Mouse (Mus musculus) heart, embryonic 14.5 days (tissue): Measurements from ENCODE around the gene Dhx58. TPM values are rescaled to one million over a fixed set of nuclear protein-coding genes. Genes with fewer than 3 reads are reported as not detected.

Experiments
- ATAC-seq: fragments of 200-750 bp; cut with Nextera tagmentation; 2 replicates; pipeline ENCODE4 v1.8.0; 2017; ENCODE audit warnings: low read depth, moderate TSS enrichment; ENCODE audit not compliant: insufficient number of reproducible peaks, insufficient read depth, low FRiP score
- H3K27ac ChIP-seq, 2 experiments: fragments of 200-500 bp in 1 of 2; fragments of 300-500 bp in 1 of 2; sonication (generic) in 1 of 2; replicated peaks in 1 of 2; 2 replicates each; pipeline ENCODE4 v1.5.1; 2012 to 2014; ENCODE audit warnings: low read depth in 2 of 2, low read length in 2 of 2, control low read depth in 1 of 2, mild to moderate bottlenecking in 1 of 2, mixed read lengths in 1 of 2; ENCODE audit not compliant: control insufficient read depth in 1 of 2, insufficient read depth in 1 of 2
- H3K27me3 ChIP-seq: fragments of 300-500 bp; sonication (generic); 2 replicates; pipeline ENCODE4 v1.6.1; 2014; ENCODE audit warnings: mild to moderate bottlenecking, low read length, control low read depth; ENCODE audit not compliant: control insufficient read depth, insufficient read depth
- H3K36me3 ChIP-seq: fragments of 300-500 bp; sonication (generic); 2 replicates; pipeline ENCODE4 v1.6.1; 2014; ENCODE audit warnings: mild to moderate bottlenecking, control low read depth, low read length, mixed read lengths; ENCODE audit not compliant: control insufficient read depth, insufficient read depth
- H3K4me1 ChIP-seq, 2 experiments: fragments of 200-500 bp in 1 of 2; fragments of 300-500 bp in 1 of 2; sonication (generic) in 1 of 2; 2 replicates each; pipeline ENCODE4 v1.6.1; 2012 to 2014; ENCODE audit warnings: low read length in 2 of 2, control low read depth in 1 of 2, mixed read lengths in 1 of 2; ENCODE audit not compliant: control insufficient read depth in 2 of 2, insufficient read depth in 2 of 2
- H3K4me2 ChIP-seq: fragments of 300-500 bp; sonication (generic); 2 replicates; pipeline ENCODE4 v1.6.1; 2014; ENCODE audit warnings: mild to moderate bottlenecking, low read length
- H3K4me3 ChIP-seq, 2 experiments: fragments of 200-500 bp in 1 of 2; fragments of 300-500 bp in 1 of 2; sonication (generic) in 1 of 2; 2 replicates each; pipeline ENCODE4 v1.5.1; 2012 to 2014; ENCODE audit warnings: low read length in 2 of 2, mild to moderate bottlenecking in 2 of 2, control low read depth in 1 of 2, low read depth in 1 of 2, moderate library complexity in 1 of 2; ENCODE audit not compliant: control insufficient read depth in 1 of 2, insufficient read depth in 1 of 2
- H3K9ac ChIP-seq: fragments of 300-500 bp; sonication (generic); 2 replicates; pipeline ENCODE4 v1.6.1; 2014; ENCODE audit warnings: mild to moderate bottlenecking, low read length
- H3K9me3 ChIP-seq: fragments of 300-500 bp; sonication (generic); 2 replicates; pipeline ENCODE4 v1.6.1; 2016; ENCODE audit warnings: low read length, control low read depth; ENCODE audit not compliant: control insufficient read depth
- WGBS: fragments of 180-500 bp; shearing (Covaris S2); extraction: QIAGEN DNeasy Blood & Tissue Kit; methylation state at CpG from one replicate; pipeline ENCODE4 v1.1.7; 2014; 5-methylcytosine and 5-hydroxymethylcytosine counted together
- polyA plus RNA-seq: library from polyadenylated mRNA; unstranded; fragments of >200 nt; fragmentation: Nextera tagmentation; extraction: Ambion mirVana; gene quantifications from 2 replicates; pipeline ENCODE4 v1.2.1, GENCODE M21; 2014

The Dhx58 gene
- polyA plus RNA-seq = 1.0 and 1.4 TPM in 2 replicates

DNA sequence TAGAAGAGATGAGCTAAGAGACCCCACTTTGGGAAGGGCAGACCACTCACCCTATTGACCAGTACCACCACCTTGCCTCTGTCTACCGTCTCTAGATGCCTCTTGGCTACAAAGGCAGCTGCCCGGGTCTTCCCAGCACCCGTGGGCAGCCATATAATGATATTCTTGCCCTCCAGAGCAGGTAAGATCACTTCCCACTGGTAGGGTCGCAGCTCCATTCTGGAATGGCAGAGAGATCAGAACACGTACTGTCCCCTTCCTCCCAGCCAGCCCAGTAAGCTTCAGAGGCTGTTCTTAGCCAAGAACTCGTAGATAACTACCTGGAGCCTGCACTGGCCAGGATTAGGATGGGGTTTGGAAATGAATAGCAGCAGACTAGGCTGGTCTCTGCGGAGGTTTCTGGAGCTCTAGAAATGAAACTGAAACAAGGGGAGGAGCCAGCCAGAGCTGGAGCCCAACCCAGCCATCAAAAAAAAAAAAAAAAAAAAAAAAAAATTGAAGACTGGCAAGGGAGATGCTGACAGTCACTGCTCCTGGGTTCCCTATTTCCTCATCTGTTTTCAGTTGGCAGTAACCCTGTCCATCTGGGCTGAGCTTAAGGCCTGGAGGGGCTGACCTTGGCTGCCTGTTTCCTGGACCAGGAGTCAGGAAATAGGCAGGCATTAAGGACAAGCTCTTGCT, at the start of gene Dhx58:
Gene Dhx58 (minus strand): TSS at position 421 of the 681 bp plus-strand sequence.
- Histone ChIP-seq H3K9ac (no peak within 1 kb of the TSS; the same call in 1 of the 2 replicates), H3K27ac (0 out of 4 replicates have a peak within 1 kb of the TSS, but pooled peaks of 1 of the 2 experiments have one; percentile 11), H3K4me3 (no peak within 1 kb of the TSS), H3K4me1 (peaks cover 3% of the 10 kb centered on the region in 2 experiments; a peak in 1 of 4 replicates), H3K9me3 (no peaks in the 10 kb centered on the region), H3K4me2 (no peak within 1 kb of the TSS), H3K27me3 (no peaks in the 10 kb centered on the region), H3K36me3 (peaks cover 47% of the 10 kb centered on the region)
- ATAC-seq = no peak
- 63% methylated on average over 7 of the region's 7 CpGs for WGBS

DNA sequence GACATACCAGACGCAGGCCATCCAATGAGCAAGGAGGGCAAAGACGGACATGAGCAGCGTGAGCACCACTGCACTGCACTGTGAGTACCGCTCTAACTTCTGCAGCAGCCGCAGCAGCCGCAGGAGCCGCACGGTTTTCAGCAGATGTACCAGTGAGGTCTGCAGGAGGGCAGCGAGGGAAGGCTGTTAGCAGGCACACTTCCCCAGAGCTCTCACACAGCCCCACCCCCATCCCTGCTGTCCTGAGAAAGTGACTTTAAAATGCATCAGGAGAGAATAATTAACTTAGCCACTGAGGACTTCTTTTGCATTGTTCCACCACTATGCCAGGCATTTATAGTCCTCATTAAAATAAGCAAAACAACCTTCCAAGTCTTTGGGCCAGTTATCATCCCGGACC, 48.2 kb upstream of the Dhx58 start:
- H3K27me3 ChIP-seq = peaks cover 39% of the 10 kb centered on the region
- no peak overlapping the region for H3K27ac ChIP-seq
- WGBS = 34% methylated on average over 10 of the region's 10 CpGs

GRCm38 (mm10) chr11:100750127-100750526, 46.1 kb upstream of the Dhx58 start:
- Histone ChIP-seq H3K27ac (no peak overlapping the region), H3K4me1 (no peaks in the 10 kb centered on the region), H3K4me2 (no peak overlapping the region), H3K36me3 (no peaks in the 10 kb centered on the region), H3K4me3 (no peak overlapping the region), H3K9ac (no peak overlapping the region), H3K27me3 (peaks cover 44% of the 10 kb centered on the region), H3K9me3 (no peaks in the 10 kb centered on the region)
- whole genome bisulfite sequencing = 79% methylated on average over 16 of the region's 16 CpGs
- no peak for ATAC-seq

More for the DNA sequence above, 48.2 kb upstream of the Dhx58 start:
- no peak for ATAC-seq
- H3K36me3 ChIP-seq = no peaks in the 10 kb centered on the region
- no peak overlapping the region for H3K4me2 ChIP-seq
- H3K4me3 ChIP-seq = no peak overlapping the region
- no peak overlapping the region for H3K9ac ChIP-seq
- H3K9me3 ChIP-seq = no peaks in the 10 kb centered on the region
- no peaks in the 10 kb centered on the region for H3K4me1 ChIP-seq

DNA sequence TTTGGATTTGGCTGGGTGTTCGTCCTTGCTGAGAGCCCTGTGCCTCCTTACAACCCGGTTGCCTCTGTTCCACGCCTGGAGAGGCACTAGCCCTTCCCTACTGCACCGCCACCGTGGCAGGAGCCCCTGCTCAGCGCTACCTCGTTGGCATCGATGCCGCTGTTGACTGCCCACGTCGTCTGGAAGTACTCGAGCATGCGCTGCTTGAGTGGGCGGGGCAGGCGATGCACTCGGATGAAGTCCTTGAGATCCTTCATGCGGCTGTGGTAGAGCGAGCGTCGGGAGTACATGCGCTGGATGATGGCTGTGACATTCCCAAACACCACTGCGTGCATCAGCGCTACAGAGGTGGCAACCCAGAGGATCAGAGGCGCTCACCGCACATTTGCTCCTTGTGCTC, 45.4 kb upstream of the Dhx58 start:
- 26% methylated on average over 25 of the region's 25 CpGs for WGBS
- H3K27ac ChIP-seq = no peak overlapping the region
- no peak overlapping the region for H3K4me2 ChIP-seq
- H3K4me3 ChIP-seq = no peak overlapping the region
- no peaks in the 10 kb centered on the region for H3K36me3 ChIP-seq
- H3K4me1 ChIP-seq = no peaks in the 10 kb centered on the region
- no peak overlapping the region for H3K9ac ChIP-seq
- H3K27me3 ChIP-seq = peaks cover 44% of the 10 kb centered on the region
- H3K9me3 ChIP-seq = no peaks in the 10 kb centered on the region
- ATAC-seq = no peak

DNA sequence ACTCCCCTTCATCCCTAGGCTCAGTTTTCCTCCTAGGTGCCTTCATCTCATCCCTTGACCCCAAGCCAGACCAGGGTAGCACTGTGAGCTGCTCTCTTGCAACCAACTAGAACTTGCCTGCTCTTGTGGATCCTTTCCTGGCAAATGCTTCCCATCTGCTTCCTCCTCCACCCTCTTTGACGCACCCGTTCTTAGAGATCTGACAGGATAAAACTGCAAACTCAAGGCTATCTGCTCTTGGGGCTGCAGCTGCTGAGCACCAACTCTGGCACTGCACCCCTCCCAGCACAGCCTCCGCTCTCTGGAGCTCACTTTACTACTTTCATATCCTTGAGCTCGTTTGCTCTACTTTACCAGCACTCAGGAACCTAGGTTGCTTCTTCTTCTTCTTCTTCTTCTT, 44.5 kb upstream of the Dhx58 start:
- WGBS = 68% methylated on average over 4 of the region's 4 CpGs
- no peak for ATAC-seq
- no peak overlapping the region for H3K27ac ChIP-seq
- no peaks in the 10 kb centered on the region for H3K36me3 ChIP-seq
- no peaks in the 10 kb centered on the region for H3K4me1 ChIP-seq
- H3K4me2 ChIP-seq = no peak overlapping the region
- no peaks in the 10 kb centered on the region for H3K9me3 ChIP-seq
- peaks cover 44% of the 10 kb centered on the region for H3K27me3 ChIP-seq
- H3K9ac ChIP-seq = no peak overlapping the region
- no peak overlapping the region for H3K4me3 ChIP-seq

DNA sequence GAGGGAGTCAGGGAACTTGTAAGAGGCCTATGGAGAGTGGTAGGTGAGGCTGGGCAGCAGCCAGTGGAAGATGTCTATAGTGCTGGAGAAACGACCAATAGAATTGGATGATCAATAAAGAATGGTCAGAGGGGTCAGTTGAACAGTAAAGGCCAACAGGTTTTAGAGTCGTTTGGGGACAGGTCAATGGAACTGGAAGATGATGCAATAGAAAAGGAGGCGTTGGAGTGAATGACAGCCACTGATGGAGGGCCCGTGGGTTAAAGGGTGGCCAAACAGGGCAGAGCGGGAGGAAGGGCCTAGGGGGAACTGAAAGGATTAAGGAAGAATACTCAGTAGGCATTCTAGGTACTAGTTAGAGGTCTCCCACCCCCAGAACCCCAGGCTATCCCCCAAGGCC, 43.0 kb upstream of the Dhx58 start:
- WGBS = 59% methylated on average over 5 of the region's 5 CpGs
- no peak for ATAC-seq
- Histone ChIP-seq H3K4me3 (no peak overlapping the region), H3K9me3 (no peaks in the 10 kb centered on the region), H3K27ac (no peak overlapping the region), H3K4me2 (no peak overlapping the region), H3K36me3 (no peaks in the 10 kb centered on the region), H3K4me1 (no peaks in the 10 kb centered on the region), H3K27me3 (peaks cover 36% of the 10 kb centered on the region), H3K9ac (no peak overlapping the region)

- no peak for ATAC-seq
- no peaks in the 10 kb centered on the region for H3K9me3 ChIP-seq
- H3K9ac ChIP-seq = no peak overlapping the region
- no peaks in the 10 kb centered on the region for H3K36me3 ChIP-seq
- H3K4me3 ChIP-seq = no peak overlapping the region
- H3K27me3 ChIP-seq = peaks cover 35% of the 10 kb centered on the region
- H3K4me2 ChIP-seq = no peak overlapping the region
- 77% methylated on average over 10 of the region's 10 CpGs for WGBS
- H3K27ac ChIP-seq = no peak overlapping the region
- no peaks in the 10 kb centered on the region for H3K4me1 ChIP-seq
Observed at GRCm38 (mm10) chr11:100746546-100746945, 42.5 kb upstream of the Dhx58 start.

DNA sequence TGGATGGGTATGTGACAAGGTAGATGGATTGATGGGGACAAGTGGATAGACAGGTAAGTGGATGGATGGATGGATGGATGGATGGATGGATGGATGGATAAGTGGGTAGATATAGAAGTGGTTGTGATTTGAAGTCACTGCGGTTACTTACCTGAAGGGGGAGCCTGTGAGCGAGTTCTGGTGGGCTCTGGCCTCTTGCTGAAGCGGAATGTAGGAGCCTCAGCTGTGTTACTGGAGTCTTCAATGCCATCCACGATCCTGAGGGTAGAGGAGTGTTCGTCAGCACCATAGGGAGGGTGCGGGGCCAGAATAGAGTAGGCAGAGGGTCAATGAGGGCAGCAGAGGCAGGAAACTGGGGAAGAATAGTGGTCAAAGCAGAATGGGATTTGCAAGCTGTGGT, 41.0 kb upstream of the Dhx58 start:
- Histone ChIP-seq H3K27ac (no peak overlapping the region), H3K4me1 (no peaks in the 10 kb centered on the region), H3K4me2 (no peak overlapping the region), H3K9ac (no peak overlapping the region), H3K4me3 (no peak overlapping the region), H3K36me3 (no peaks in the 10 kb centered on the region), H3K27me3 (peaks cover 31% of the 10 kb centered on the region), H3K9me3 (no peaks in the 10 kb centered on the region)
- no peak for ATAC-seq
- 17% methylated on average over 6 of the region's 6 CpGs for WGBS
